Mouse (Mus musculus) E14TG2a.4 (cell line): ENCODE data around the gene Kirrel.

Experiments
- CTCF ChIP-seq: conservative IDR thresholded peaks from 2 replicates; pipeline ENCODE4 v1.5.1; 2014; ENCODE audit warnings: low read length
- NANOG ChIP-seq: IDR thresholded peaks from 2 replicates; pipeline ENCODE4 v1.6.1; 2014; ENCODE audit warnings: borderline replicate concordance, low read length, mixed read lengths
- POU5F1 ChIP-seq: IDR thresholded peaks from 2 replicates; pipeline ENCODE4 v1.6.1; 2014; ENCODE audit warnings: low read length, borderline replicate concordance

DNA sequence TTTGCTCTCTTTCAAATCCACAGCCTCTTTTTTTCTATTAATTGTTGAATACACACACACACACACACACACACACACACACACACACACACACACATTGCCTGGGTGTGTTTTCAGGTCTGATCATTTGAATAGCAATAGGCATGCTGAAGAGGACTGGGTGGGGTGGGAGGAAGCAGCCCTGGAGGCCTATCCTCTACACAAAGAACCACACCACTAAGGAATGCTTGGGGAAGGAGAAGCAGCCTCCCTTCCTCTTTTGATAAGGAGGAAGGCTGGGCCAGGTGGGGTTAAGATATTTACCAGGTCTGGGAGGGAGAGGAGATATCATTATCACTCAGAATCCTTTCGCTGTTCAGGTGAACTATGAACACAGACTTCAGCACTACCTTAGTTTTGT lies 19.2 kb upstream of the Kirrel start:
- no peak for TF ChIP-seq CTCF
- no peak for TF ChIP-seq NANOG
- no peak for TF ChIP-seq POU5F1
